Mouse (Mus musculus): ENCODE measurements around the gene Fam118a. TPM values are rescaled to one million over a fixed set of nuclear protein-coding genes. Genes with fewer than 3 reads are reported as not detected.
A peak's percentile ranks its signal among the peaks of the same experiment; 100 is the strongest.

Fam118a gene
- polyA plus RNA-seq, 1 experiment from 2014 or later, result 16.2 TPM

GRCm38 (mm10) chr15:85000984-85001982 is 27.5 kb upstream of the Fam118a start:
- Histone ChIP-seq H3K36me3 (ENCODE audit: control insufficient read depth, insufficient read depth, low read length) (no peaks in the 10 kb centered on the region), H3K4me1 (ENCODE audit: control insufficient read depth, insufficient read depth, low read length) (no peaks in the 10 kb centered on the region), H3K4me2 (no peak overlapping the region), H3K27ac (ENCODE audit: low read depth, low read length) (no peak overlapping the region), H3K9me3 (replicated peaks; ENCODE audit: control insufficient read depth, low read length) (no peaks in the 10 kb centered on the region), H3K4me3 (ENCODE audit: low read depth, low read length) (no peak overlapping the region), H3K27me3 (ENCODE audit: control insufficient read depth, insufficient read depth, low read length) (no peaks in the 10 kb centered on the region; the same call in 1 of the 2 replicates), H3K9ac (ENCODE audit: low read depth, low read length) (no peak overlapping the region)
- WGBS (ENCODE audit: insufficient replicate concordance), result 18% methylated on average over 29 of the region's 29 CpGs
- no peak for ATAC-seq (replicated peaks; ENCODE audit: insufficient number of reproducible peaks, low FRiP score, low TSS enrichment)

GRCm38 (mm10) chr15:85009666-85010065 is 19.1 kb upstream of the Fam118a start:
- Histone ChIP-seq H3K27me3 (ENCODE audit: control insufficient read depth, insufficient read depth, low read length) (no peaks in the 10 kb centered on the region), H3K4me3 (ENCODE audit: low read depth, low read length) (no peak overlapping the region), H3K9me3 (replicated peaks; ENCODE audit: control insufficient read depth, low read length) (no peaks in the 10 kb centered on the region), H3K4me1 (ENCODE audit: control insufficient read depth, insufficient read depth, low read length) (peaks cover 13% of the 10 kb centered on the region), H3K9ac (ENCODE audit: low read depth, low read length) (no peak overlapping the region), H3K27ac (ENCODE audit: low read depth, low read length) (no peak overlapping the region), H3K36me3 (ENCODE audit: control insufficient read depth, insufficient read depth, low read length) (no peaks in the 10 kb centered on the region), H3K4me2 (no peak overlapping the region)
- no peak for ATAC-seq (replicated peaks; ENCODE audit: insufficient number of reproducible peaks, low FRiP score, low TSS enrichment)
- WGBS (ENCODE audit: insufficient replicate concordance), result 56% methylated on average over 8 of the region's 8 CpGs

DNA sequence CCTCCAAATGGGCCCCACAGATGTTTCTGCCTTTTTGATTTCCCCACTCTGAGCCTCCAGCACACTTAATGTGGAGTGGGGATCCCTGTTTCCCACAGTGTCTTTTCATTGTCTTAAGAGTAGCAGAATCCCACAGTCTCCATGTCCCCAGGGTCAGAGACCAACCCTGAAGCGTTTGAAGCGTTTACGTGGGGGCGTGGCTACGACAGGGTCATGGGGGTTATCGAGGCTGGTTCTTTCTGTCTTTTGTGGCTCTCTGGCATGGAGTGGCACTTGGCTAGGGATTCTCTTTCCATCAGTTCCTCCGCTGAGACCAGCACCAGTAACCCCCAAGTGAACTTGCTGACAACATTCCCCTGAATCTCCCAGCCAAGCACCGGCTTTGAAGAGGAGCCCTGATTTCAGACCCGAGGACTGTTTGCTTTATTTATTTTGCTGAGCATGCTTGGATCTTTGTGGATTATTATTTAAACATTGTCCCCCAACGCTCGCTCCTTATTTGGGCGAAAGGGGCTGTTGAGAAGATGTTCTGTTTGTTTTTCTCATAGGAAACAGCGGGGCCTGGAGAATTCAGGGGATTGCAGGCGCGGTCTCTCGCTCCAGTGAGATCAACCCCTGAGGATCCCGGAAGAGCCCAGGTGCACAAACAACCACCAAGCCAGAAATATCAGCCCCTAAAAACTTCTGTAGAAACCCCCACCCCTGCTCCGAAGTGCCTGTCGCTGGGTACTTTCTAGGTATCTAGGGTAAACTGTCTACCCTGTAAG is 16.7 kb upstream of the Fam118a start:
- no peaks in the 10 kb centered on the region for H3K36me3 ChIP-seq (ENCODE audit: control insufficient read depth, insufficient read depth, low read length)
- ATAC-seq (replicated peaks; ENCODE audit: insufficient number of reproducible peaks, low FRiP score, low TSS enrichment), result no peak
- 0 out of 2 replicates have a peak overlapping the region, but pooled peaks have one; percentile 10 for H3K27ac ChIP-seq (ENCODE audit: low read depth, low read length)
- H3K9me3 ChIP-seq (replicated peaks; ENCODE audit: control insufficient read depth, low read length), result no peaks in the 10 kb centered on the region
- H3K9ac ChIP-seq (ENCODE audit: low read depth, low read length), result peak overlapping the region; percentile 52; the same call in 1 of the 2 replicates
- H3K27me3 ChIP-seq (ENCODE audit: control insufficient read depth, insufficient read depth, low read length), result peaks cover 3% of the 10 kb centered on the region
- H3K4me1 ChIP-seq (ENCODE audit: control insufficient read depth, insufficient read depth, low read length), result peaks cover 21% of the 10 kb centered on the region
- peak overlapping the region; percentile 29 for H3K4me2 ChIP-seq
- H3K4me3 ChIP-seq (ENCODE audit: low read depth, low read length), result no peak overlapping the region
- 28% methylated on average over 19 of the region's 19 CpGs for WGBS (ENCODE audit: insufficient replicate concordance)

- H3K4me3 ChIP-seq (ENCODE audit: low read depth, low read length), result no peak overlapping the region
- no peaks in the 10 kb centered on the region for H3K9me3 ChIP-seq (replicated peaks; ENCODE audit: control insufficient read depth, low read length)
- no peak overlapping the region for H3K9ac ChIP-seq (ENCODE audit: low read depth, low read length)
- peak overlapping the region; percentile 29; the same call in 1 of the 2 replicates for H3K4me2 ChIP-seq
- no peak overlapping the region for H3K27ac ChIP-seq (ENCODE audit: low read depth, low read length)
- H3K27me3 ChIP-seq (ENCODE audit: control insufficient read depth, insufficient read depth, low read length), result peaks cover 6% of the 10 kb centered on the region
- 27% methylated on average over 2 of the region's 2 CpGs for WGBS (ENCODE audit: insufficient replicate concordance)
- H3K36me3 ChIP-seq (ENCODE audit: control insufficient read depth, insufficient read depth, low read length), result no peaks in the 10 kb centered on the region
- H3K4me1 ChIP-seq (ENCODE audit: control insufficient read depth, insufficient read depth, low read length), result peaks cover 21% of the 10 kb centered on the region
- ATAC-seq (replicated peaks; ENCODE audit: insufficient number of reproducible peaks, low FRiP score, low TSS enrichment), result no peak
Observed at GRCm38 (mm10) chr15:85012662-85013054, 16.1 kb upstream of the Fam118a start.

GRCm38 (mm10) chr15:85015771-85016170 is 13.0 kb upstream of the Fam118a start:
- Histone ChIP-seq H3K9ac (ENCODE audit: low read depth, low read length) (no peak overlapping the region), H3K36me3 (ENCODE audit: control insufficient read depth, insufficient read depth, low read length) (no peaks in the 10 kb centered on the region), H3K9me3 (replicated peaks; ENCODE audit: control insufficient read depth, low read length) (no peaks in the 10 kb centered on the region), H3K4me2 (no peak overlapping the region), H3K27ac (ENCODE audit: low read depth, low read length) (no peak overlapping the region), H3K27me3 (ENCODE audit: control insufficient read depth, insufficient read depth, low read length) (peaks cover 15% of the 10 kb centered on the region), H3K4me3 (ENCODE audit: low read depth, low read length) (no peak overlapping the region), H3K4me1 (ENCODE audit: control insufficient read depth, insufficient read depth, low read length) (peaks cover 21% of the 10 kb centered on the region)
- no peak for ATAC-seq (replicated peaks; ENCODE audit: insufficient number of reproducible peaks, low FRiP score, low TSS enrichment)
- 59% methylated on average over 11 of the region's 11 CpGs for WGBS (ENCODE audit: insufficient replicate concordance)

DNA sequence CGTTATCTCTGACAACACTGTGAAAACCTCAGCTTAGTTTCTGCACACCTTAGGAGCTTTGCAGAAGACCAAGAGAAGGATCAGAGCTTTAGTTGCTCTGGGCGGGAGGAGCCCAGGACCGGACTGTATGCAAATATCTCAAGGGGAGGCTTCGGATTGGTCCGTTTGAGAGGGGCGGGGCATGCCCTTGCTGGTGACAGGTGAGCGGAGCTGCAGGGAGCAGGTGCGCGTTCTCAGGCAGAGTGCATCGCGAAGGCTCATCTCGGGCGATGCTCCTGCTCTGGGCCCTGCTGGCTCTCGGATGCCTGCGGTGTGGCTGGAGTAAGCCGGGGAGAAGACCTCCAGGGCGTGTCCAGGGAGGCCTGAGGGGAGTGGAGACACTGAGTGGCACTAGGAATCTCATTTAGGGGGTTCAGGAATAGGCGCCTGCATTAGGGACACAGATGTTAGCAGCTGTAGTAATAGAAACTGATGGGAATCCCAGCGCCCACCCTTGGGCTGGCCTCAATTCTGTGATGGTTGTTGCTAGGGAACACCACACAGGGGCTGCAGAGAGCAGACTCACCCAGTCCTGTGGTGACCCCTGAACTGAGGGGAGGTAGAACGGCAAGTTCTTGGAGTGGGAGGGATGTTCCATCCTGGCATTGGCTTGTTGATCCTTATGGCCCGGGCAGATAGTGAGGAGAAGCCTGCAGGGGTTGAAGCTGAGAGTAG is 11.6 kb upstream of the Fam118a start, which contains the start of gene Upk3a:
TSS of gene Upk3a (plus strand) at position 191 of the 714 bp plus-strand sequence.
- peak within 1 kb of the TSS; percentile 25 for H3K4me2 ChIP-seq
- no peaks in the 10 kb centered on the region for H3K36me3 ChIP-seq (ENCODE audit: control insufficient read depth, insufficient read depth, low read length)
- H3K4me1 ChIP-seq (ENCODE audit: control insufficient read depth, insufficient read depth, low read length), result peaks cover 16% of the 10 kb centered on the region
- H3K27ac ChIP-seq (ENCODE audit: low read depth, low read length), result no peak within 1 kb of the TSS
- no peaks in the 10 kb centered on the region for H3K9me3 ChIP-seq (replicated peaks; ENCODE audit: control insufficient read depth, low read length)
- H3K4me3 ChIP-seq (ENCODE audit: low read depth, low read length), result no peak within 1 kb of the TSS
- WGBS (ENCODE audit: insufficient replicate concordance), result 5% methylated on average over 21 of the region's 21 CpGs
- H3K9ac ChIP-seq (ENCODE audit: low read depth, low read length), result 0 out of 2 replicates have a peak within 1 kb of the TSS, but pooled peaks have one; percentile 6
- H3K27me3 ChIP-seq (ENCODE audit: control insufficient read depth, insufficient read depth, low read length), result peaks cover 15% of the 10 kb centered on the region
- ATAC-seq (replicated peaks; ENCODE audit: insufficient number of reproducible peaks, low FRiP score, low TSS enrichment), result no peak

DNA sequence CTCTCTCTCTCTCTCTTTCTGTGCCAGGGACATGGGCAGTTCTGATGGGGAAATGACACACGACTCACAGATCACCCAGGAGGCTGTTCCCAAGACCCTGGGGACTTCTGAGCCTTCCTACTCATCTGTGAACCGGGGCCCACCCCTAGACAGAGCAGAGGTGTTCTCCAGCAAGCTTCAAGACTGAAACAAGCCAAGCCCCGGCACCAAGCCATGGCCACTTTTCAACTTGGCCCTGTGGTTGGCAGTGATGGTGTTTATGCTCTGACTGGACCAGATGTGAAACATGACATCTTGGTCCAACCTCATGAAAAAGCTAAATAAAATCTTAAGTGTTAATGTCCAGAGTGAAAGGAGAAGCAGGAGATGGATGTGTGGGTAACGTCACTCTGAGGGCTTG is 6.5 kb upstream of the Fam118a start:
- WGBS (ENCODE audit: insufficient replicate concordance), result 77% methylated on average over 4 of the region's 4 CpGs
- no peak overlapping the region for H3K4me2 ChIP-seq

DNA sequence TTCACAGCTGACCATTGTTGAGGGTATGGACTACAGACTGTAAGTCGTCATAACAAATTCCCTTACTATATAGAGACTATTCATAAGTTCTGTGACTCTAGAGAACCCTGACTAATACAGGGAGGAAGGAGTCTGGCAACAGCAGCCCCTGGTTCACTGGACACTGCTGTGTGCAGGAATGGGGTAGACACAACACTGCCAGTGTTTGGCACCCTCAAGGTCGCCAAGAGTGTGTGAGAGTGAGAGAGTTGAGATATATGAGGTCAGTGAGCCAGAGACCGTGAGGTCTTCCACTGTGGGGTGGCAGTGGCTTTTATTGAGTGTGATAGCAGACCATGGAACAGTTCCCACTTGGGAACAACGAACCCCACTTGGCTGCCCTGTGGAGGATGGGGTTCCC is 2.6 kb upstream of the Fam118a start:
- Histone ChIP-seq H3K4me1 (ENCODE audit: control insufficient read depth, insufficient read depth, low read length) (no peaks in the 10 kb centered on the region), H3K27ac (ENCODE audit: low read depth, low read length) (no peak overlapping the region)
- 66% methylated on average over 4 of the region's 4 CpGs for WGBS (ENCODE audit: insufficient replicate concordance)

More for the DNA sequence above, 6.5 kb upstream of the Fam118a start:
- Histone ChIP-seq H3K4me1 (ENCODE audit: control insufficient read depth, insufficient read depth, low read length) (no peaks in the 10 kb centered on the region), H3K36me3 (ENCODE audit: control insufficient read depth, insufficient read depth, low read length) (no peaks in the 10 kb centered on the region), H3K4me3 (ENCODE audit: low read depth, low read length) (no peak overlapping the region), H3K9ac (ENCODE audit: low read depth, low read length) (no peak overlapping the region), H3K27ac (ENCODE audit: low read depth, low read length) (no peak overlapping the region), H3K27me3 (ENCODE audit: control insufficient read depth, insufficient read depth, low read length) (peaks cover 11% of the 10 kb centered on the region), H3K9me3 (replicated peaks; ENCODE audit: control insufficient read depth, low read length) (no peaks in the 10 kb centered on the region)
- ATAC-seq (replicated peaks; ENCODE audit: insufficient number of reproducible peaks, low FRiP score, low TSS enrichment), result no peak

More for the DNA sequence above, 2.6 kb upstream of the Fam118a start:
- Histone ChIP-seq H3K27me3 (ENCODE audit: control insufficient read depth, insufficient read depth, low read length) (no peaks in the 10 kb centered on the region), H3K9ac (ENCODE audit: low read depth, low read length) (no peak overlapping the region), H3K36me3 (ENCODE audit: control insufficient read depth, insufficient read depth, low read length) (no peaks in the 10 kb centered on the region), H3K9me3 (replicated peaks; ENCODE audit: control insufficient read depth, low read length) (no peaks in the 10 kb centered on the region), H3K4me3 (ENCODE audit: low read depth, low read length) (no peak overlapping the region), H3K4me2 (no peak overlapping the region)
- ATAC-seq (replicated peaks; ENCODE audit: insufficient number of reproducible peaks, low FRiP score, low TSS enrichment), result no peak
